Mouse (Mus musculus) natural killer cell, adult 2 months (primary cell): ENCODE data around the gene Fryl.
"Not testable (repeated sequence)": the region's sequence is repeated elsewhere in the genome, so short reads cannot be mapped to it uniquely, and the experiment has no call there.

ENCODE experiments used
- DNase-seq, 2 experiments: peaks; one replicate each; pipeline ENCODE4 v3.0.0; 2022; ENCODE audit warnings: low spot score in 2 of 2

Fryl gene

DNA sequence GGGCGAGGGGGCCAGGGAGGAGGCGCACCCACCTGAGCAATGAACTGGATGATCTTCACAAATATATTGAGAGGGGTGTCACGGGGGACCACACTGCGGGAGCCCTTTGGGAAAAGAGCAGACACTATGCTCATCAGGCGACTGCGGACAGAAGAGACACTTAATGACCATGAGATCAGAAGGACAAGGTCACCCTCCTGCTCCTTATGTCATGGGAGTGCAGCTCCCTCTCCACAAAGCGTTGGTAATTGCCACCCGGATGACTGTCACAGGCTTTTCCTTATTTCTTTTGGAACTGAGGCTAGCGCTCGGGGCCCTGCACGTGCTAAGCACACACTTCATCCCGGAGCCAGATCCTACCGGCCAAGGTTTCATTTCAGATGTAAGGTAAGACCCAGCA lies 144.1 kb downstream of the Fryl start:
- DNase-seq, result no peak

DNA sequence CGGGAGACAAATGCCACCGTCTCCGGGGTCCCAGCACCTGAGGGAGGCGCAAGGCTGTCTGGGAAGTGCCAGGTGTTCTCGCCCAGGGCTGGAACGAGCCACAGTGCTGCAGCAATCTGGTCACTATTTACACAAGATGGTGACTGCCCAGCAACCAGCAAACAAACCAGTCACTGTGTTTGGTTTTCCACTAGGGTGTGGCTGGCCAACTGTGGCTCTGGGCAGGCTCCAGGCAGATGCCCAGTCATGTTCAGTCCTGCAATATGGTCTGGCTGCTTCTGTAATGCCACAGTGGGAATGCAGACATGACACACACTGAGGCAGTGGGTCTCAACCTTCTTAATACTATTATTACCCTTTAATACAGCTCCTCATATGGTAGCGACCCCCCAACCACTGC lies 152.8 kb downstream of the Fryl start:
- DNase-seq, result no peak

DNA sequence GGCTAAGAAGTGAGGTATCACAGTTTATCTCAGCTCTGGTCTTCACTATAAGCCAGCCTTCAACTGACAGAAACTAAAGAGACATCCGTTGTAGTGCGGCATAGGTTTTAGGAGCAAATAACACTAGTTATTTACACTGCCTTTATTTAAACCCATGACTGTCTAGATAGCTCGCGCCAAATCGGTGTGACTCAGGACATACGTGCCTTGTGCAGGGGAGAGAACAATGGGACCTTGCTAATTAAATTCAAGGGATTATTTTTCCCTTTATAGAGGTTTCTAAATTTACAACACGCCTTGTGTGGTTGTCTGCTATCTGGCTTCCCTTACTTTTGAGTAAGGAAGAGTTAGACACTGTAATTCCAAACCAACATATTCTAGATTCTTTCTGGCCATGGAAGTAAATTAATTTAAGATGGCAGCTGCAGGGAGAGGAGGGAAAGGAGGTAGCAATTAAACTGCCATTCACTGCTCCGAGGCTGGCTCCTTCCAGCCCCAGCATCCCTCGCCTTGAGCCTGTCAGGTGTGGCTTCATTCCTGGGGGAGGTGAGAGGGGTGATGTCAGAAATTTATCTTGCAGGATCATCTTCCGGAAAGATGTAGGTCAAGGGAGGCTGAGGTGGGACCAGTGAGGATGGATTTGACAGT lies 154.0 kb downstream of the Fryl start:
- no peak for DNase-seq

DNA sequence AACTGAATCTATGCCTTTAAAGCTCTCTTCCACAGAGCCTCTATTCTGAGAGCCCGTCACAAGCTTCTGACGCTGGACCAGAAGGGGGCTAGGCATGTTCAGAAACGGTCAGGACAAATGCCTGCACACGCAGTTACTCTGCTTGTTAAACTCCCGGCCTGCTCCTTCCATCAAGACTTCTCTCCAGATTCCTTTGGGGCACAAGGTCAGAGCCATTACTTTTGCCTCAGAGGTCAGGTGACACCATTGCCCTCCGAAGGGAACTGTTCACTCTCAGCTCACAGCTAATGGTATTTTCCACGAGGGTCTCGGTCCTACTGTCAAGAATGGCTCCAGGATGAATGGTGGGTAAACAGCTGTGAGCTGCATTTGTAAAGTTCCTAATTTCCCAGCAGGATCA lies 164.2 kb downstream of the Fryl start:
- no peak for DNase-seq

DNA sequence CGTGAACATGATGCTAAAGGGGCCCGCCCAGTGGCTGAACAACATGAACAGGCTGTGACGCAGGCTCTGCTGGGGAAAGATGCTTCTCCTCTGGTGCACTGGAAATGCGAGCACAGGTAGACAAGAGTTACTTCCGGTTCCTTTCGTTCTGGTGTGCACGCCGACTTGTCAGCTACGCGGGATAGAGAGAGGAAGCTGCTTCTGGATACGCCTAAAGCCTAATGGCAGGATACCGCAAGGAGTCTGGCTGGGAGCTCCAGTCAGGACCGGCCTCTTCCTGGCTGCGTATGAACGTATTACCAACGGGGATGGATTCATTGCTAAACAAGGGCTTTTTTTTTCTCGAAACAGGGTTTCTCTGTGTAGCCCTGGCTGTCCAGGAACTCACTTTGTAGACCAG lies 167.3 kb downstream of the Fryl start:
- DNase-seq, result no peak

DNA sequence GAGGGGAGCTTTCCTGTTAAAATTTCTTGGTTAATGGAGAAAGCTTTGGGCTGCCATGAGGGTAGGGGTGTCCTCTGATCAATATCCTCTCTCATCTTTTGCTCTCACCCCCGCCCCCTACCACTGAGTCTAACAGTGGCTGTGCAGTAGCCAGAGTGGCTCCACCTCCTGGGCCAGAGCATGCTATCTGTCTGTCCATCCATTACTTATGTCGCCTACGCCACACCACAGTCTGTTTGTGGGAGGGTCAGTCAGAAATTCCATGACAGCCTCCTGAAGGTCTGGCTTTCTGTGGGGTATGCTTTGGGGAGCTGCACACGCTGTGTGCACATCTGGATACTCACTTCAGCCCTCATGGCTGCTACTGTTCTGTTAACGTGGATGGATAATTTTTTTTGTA lies 174.9 kb downstream of the Fryl start:
- DNase-seq, result no peak

DNA sequence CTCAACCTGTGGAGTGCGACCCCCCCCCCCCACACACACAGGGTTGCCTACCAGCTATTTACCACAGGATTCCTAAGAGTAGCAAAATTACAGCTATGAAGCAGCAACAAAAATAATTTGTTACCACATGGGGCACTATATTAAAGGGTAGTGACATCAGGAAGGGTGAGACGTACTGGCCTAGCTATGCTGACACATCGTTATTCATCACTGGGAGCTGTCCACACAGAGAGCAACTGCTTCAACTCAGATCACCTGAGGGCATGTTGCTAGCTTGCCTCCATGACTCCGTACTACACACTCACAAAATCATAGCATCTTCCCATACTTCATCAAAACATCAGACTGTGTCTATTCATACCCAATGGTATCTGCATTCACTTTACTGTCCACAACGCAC lies 176.6 kb downstream of the Fryl start:
- DNase-seq, result no peak

DNA sequence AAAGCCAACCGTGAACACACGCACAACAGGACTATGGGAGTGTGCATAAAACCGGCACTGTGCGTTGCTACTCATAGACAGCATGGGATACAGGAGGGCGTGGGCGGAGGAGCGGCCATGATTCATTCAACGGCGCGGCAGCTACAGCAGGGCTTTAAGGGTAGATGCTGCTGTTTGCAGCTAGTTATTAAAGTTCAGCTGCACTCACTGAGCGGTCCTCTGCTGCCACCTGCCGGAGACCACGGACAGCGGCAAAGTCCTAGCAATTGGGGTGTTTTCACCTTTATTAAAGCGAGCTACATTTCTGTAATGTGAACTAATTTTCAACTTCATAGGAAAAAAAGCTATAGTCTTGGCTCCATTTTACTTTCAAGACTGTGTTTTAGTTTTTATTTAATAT lies 185.1 kb downstream of the Fryl start:
- DNase-seq, result peak; percentile 13 to 46

DNA sequence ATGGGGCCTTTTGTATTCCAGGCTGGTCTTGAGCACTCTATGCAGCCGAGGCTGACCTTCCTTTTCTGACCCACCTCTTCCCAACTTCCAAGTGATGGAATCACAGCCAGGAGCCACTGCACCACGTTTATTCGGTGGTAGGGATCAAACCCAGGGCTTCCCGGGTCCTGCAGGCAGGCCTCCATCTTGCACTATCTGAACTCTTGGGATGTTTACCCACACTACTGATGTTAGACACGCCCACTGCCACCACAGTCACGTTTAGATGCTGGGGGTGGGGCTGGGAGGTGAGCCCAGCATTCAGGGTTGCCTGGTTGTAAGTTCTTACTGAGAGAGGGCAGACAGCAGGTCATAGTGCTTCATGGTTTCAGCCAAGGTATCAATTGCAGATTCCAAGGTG lies 189.5 kb downstream of the Fryl start:
- DNase-seq, result no peak

DNA sequence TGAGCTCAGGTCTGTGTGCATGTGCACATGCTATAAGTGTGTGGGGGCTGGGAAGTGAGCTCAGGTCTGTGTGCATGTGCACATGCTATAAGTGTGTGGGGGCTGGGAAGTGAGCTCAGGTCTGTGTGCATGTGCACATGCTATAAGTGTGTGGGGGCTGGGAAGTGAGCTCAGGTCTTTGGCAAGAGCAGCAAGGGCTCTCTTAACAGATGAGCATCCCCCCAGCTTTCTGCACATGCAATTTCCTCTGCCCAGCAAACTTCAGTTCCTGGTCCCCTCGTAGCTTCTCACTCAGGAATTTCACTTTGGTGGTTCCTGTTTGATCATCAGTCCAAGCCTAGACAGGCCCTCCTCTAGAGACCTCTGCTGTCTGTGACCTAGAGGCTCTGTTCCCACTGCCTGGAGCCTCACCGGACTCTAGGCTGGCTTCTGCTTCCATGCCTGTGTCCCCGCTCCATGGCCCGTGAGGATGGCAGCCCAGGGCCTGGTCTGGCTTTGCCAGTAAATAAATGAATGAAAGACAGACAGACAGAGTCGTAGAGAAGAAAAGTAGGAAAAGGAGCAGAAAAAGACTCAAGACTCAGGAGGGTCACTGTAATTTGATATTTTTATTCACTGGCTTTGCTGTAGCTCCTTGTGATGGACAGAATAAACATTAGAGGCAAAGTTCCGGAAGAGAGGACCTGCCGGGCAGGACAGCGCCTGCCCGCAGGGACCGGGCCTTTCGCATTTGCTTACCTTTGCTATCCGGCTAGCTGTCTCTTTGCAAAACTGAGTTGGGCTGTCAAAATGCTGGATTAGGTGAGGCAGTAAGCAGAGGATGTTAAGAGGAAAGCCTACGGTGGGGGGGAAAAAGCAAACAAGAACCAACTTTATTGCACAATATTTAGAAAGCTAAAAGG lies 192.4 kb downstream of the Fryl start:
- no peak for DNase-seq

DNA sequence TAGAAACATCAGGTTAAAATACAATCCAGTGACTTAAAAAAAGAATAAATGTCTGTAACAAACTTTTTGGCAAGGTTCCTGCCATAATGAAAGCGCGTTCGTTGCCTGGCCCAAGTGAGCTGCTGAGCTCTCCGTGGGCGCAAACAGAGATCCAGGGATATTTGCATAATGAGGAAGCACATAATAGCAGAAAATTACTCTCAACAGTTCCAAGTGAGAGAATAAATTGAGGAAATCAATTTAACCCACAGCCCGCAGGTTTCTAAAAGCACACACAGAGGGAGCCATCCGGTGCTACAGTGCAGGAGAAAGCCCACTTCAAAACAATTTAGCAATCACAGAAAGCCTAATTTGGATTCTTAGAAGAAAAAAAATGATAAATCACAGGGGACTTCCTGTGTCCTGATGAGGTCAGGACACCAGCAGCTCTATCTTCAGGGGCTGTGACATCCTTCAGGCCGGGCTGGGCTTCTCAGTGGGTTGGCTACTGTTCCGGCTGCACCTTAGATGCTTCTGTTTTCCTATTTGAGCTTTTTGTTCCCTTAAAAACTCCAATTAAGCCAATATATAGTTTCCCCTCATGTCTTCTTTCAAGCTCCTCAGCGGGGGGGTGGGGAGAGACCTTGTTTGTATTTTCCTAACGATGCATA lies 194.8 kb downstream of the Fryl start:
- no peak for DNase-seq

DNA sequence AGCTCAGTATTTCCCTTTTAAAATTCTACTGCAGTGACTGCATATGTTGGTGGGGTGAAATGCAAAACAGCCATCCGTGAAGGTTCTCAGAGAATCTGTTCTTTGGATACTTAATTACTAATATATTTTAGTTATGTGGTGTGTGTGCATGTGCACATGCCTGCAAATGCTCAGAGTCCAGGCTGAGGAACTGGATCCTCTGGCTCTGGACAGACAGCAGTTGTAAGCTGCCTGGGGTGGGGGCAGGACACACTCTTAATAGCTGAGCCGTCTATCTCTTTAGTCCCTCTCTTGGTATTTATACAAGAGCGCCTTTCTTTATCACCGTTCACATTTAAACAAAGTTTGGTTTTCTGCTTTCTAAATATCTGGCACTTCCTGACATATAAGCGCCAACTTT lies 199.5 kb downstream of the Fryl start:
- no peak for DNase-seq

DNA sequence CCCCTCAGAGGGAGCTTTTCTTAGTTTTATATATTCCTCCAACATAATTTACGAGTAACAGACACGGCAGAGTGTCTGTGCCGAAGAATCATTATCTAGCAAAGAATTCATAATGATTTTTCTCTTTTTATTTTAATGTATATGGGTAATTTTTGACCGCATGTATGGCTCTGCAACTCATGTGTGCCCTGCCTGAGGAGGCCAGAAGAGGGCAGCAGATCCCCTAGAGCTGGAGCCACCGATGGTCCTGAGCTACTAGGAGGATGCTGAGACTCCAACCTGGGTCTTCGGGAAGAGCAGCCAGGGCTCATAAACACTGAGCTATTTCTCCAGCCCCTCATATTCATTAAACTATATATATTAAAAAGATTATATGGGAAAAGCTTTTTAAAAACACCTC lies 200.0 kb downstream of the Fryl start:
- DNase-seq, result no peak

DNA sequence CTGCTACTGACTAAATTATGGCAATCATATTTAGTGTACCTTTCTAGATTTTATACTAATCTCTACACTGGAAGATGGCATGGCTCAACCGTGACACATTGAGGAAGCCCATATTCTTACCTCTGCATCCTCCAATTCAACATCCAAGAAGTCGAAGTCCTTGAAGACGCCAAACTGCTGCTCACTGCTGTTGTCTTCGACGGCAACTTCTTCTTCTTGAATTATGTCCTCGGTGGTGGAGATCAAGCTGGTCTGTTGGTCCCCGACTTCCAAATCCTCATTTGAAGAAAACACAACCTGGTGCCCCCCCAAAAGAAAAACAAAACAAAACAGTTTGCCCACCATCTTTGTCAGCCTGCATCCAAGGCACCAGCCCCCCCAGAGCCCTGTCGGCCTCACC lies 202.5 kb downstream of the Fryl start:
- DNase-seq, result no peak

DNA sequence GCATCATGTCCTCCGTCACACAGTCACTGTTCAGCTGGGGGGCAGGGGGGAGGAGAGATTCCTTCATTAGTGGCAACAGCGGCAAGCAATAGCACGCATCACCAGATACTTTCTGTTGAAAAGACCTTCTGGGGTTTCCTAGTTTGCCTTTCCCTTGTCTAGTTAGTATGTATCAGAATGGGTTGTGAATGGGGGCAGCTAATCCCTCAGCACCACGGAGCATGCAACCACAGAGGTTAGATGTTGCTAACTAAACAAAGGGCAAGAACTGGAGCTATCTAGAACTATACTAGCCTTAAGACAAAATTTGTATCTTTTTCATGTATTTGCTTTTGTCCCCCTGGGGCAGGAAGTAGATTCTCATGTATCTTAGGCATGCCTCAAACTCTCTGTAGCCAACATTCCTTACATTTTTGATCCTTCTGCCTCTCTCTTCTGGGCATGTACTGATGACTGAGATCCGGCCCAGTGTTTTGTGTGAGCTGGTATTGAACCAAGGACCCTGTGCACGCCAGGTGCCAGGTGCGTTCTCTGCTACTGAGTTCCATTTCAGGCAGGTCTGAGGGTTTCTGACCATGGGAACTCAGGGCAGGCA lies 208.7 kb downstream of the Fryl start:
- DNase-seq, result no peak

DNA sequence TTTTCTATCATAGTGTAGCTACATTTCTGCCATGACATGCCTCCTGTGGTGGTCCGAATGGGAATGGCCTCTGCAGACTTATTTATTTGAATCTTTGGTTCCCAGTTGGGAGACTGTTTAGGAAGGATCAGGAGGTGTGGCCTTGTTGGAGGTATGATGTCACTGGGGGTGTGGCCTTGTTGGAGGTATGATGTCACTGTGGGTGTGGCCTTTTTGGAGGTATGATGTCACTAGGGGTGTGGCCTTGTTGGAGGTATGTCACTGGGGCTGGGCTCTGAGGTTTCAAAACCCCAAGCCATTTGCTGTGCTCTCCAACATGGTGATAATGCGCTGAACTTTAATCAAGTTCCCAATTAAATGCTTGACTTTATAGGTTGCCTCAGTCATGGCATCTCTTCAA lies 212.4 kb downstream of the Fryl start:
- no peak for DNase-seq

DNA sequence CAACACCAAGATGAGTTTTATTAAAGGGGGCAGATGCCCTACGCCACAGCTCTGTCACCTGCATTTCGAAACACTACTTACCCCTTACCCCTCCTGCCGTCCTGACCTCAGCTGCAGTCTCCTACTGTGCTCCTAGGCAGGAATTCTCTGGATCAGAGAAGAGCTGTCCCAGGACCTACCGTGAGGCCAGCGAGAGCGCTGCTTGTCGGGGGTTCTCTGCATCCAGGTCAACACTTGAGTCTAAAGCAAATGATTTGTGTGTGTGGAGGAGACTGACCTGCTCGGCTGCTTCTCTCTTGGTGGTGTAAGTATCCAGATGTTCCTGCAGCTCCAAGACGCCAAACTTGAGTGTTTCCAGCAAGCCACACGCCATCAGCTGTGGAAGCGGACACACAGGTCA lies 223.9 kb downstream of the Fryl start:
- DNase-seq, result no peak

DNA sequence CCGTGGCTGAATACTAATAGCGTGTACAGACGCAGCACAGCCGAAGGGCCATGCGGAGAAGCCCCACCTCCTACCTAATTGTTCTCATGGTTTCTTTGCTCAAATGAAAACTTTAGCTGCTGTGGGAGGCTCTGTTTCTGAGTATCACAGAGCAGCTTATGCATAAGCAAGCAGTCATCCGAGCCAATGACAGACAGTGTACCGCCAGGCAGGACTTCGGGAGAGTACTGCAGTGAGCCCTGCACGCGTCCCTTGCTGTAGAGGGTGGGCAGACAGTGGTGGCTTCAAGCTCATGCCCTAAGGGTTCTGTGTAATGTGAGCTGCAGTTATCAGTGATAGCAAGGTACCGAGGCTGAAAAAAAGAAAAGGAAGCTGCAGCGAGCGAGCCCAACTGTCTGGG lies 227.8 kb downstream of the Fryl start:
- no peak for DNase-seq

DNA sequence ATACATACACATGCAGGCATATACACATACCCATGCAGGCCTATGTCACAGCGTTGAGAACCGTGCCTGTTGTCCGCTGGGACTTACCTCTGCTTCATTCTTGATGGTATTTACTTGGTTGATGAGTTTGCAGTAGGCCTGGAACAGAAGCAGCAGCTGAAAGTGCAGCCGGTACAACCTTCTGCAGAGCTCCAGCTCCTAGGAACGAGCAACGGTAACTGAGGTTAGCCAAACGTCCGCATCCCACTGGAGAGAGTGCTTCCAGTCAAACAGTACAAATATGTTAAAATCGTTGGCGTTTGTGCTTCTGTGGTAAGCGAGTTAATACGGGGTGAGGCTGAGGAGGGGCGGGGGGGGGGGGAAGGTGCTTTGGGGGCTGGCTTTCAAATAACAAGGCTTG lies 232.6 kb downstream of the Fryl start:
- DNase-seq, result no peak

DNA sequence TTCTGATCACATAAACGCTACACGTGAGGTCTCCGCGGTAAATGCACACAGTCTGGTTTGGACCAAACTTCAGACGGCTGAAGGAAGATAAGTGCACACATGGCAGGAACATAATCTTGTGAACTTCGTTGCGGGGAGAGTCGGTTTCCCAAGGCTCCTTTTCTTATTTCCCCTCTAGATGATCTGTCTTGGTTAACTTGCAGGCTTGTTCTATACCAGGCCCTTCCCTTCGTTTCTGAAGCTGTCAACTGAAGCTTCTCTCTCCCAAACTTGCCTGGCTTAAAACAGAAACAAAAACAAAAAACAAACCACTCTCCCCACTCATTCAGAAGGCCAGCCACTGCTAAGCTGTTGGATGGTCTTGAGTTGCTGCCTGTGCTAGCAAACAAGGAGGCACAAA lies 241.7 kb downstream of the Fryl start:
- no peak for DNase-seq

DNA sequence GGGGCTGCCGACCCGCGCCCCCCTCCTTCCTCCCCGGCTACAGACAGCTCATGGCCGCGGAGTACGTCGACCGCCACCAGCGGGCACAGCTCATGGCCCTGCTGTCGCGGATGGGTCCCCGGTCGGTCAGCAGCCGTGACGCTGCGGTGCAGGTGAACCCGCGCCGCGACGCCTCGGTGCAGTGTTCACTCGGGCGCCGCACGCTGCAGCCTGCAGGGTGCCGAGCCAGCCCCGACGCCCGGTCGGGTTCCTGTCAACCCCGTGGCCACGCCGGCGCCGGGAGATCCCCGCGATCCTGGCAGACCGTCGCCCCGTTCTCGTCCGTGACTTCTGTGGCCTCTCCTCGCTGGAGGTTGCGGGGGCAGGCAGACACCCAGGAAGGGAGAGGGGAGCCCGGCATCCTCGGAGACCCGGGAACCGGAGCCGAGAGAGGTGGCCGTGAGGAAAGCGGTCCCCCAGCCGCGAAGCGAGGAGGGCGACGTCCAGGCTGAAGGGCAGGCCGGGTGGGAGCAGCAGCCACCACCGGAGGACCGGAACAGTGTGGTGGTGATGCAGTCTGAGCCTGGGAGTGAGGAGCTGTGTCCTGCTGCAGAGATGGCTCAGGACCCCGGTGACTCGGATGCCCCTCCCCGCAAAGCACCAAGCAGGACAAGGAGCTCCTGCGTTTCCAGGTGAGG lies 242.7 kb downstream of the Fryl start:
- DNase-seq, result not testable (repeated sequence)
